Mouse (Mus musculus): ENCODE measurements around the gene Plch2.

DNA sequence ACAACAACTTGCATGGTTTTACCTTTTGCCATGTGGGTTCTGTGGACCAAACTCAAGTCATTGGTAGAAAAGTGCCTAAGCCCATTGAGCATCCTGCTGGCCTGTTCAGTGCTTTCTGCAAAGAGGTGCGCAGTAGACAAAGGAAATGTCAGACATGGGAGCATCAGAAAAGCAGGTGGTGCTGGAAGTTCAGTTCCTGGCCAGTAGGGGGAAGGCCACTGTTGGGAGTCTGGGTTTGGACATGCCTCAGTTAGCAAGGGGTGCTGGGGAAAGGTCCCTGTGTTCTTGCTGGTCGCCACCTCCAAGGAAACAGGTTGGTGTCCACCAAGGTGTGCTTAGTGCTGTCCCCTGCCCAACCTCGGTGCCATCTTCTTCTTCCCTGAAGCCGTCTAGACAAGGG, 76.5 kb downstream of the Plch2 start:
- TF ChIP-seq TAL1 (IDR thresholded peaks at IDR 0.05; ENCODE audit: low read length) = no peak
- TF ChIP-seq POLR2A (IDR thresholded peaks at IDR 0.05; ENCODE audit: control insufficient read depth in 1 of 2, insufficient read depth in 1 of 2, low read depth in 1 of 2, low read length in 2 of 2, poor library complexity in 1 of 2) = no peak
- no peak for TF ChIP-seq GATA1 (IDR thresholded peaks at IDR 0.05; ENCODE audit: low read depth, low read length)
- no peak for TF ChIP-seq POLR2AphosphoS2 (IDR thresholded peaks at IDR 0.05; ENCODE audit: low read length)
- no peak for TF ChIP-seq ZNF384 (IDR thresholded peaks at IDR 0.05; ENCODE audit: low read depth, low read length)
- peak; percentile 40 to 67 (median 46) for TF ChIP-seq CTCF (IDR thresholded peaks at IDR 0.05 in 2 of 3, conservative IDR thresholded peaks at IDR 0.05 in 1 of 3; ENCODE audit: control insufficient read depth in 1 of 3, insufficient read depth in 1 of 3, low read depth in 2 of 3, low read length in 3 of 3, poor library complexity in 1 of 3, severe bottlenecking in 1 of 3)
- TF ChIP-seq RCOR1 (IDR thresholded peaks at IDR 0.05; ENCODE audit: low read depth, low read length) = no peak
- TF ChIP-seq MAFK (IDR thresholded peaks at IDR 0.05; ENCODE audit: borderline replicate concordance, low read depth, low read length) = no peak
- TF ChIP-seq BHLHE40 (IDR thresholded peaks at IDR 0.05; ENCODE audit: borderline replicate concordance, low read depth, low read length) = no peak
- no peak for TF ChIP-seq ELF1 (IDR thresholded peaks at IDR 0.05; ENCODE audit: low read depth, low read length)
